Mouse (Mus musculus) layer of hippocampus, adult 18-20 months (tissue): Measurements from ENCODE around the gene Smyd3. TPM values are rescaled to one million over a fixed set of nuclear protein-coding genes. Genes with fewer than 3 reads are reported as not detected.
A peak's percentile ranks its signal among the peaks of the same experiment; 100 is the strongest.

ENCODE experiments used
- DNase-seq, 2 experiments: peaks; one replicate each; pipeline ENCODE4 v3.0.0; 2022; ENCODE audit warnings: low spot score in 2 of 2
- total RNA-seq, 2 experiments: library from RNA; stranded (reverse); gene quantifications; 2 replicates each; pipeline ENCODE4 v1.2.3; 2021

Gene Smyd3
- total RNA-seq, 2 experiments from 2014 or later = 22.4 TPM

- DNase-seq = peak in 1 of 2 experiments; percentile 73
Measured at GRCm38 (mm10) chr1:179122476-179123229, 395.2 kb downstream of the Smyd3 start.

GRCm38 (mm10) chr1:179120217-179120966 lies 397.4 kb downstream of the Smyd3 start:
- DNase-seq = no peak

- no peak for DNase-seq
Measured at GRCm38 (mm10) chr1:179118673-179119072, 399.2 kb downstream of the Smyd3 start.

GRCm38 (mm10) chr1:179116729-179117663 lies 400.8 kb downstream of the Smyd3 start:
- DNase-seq = no peak

GRCm38 (mm10) chr1:179114833-179115495 lies 402.9 kb downstream of the Smyd3 start:
- no peak for DNase-seq

- no peak for DNase-seq
Measured at GRCm38 (mm10) chr1:179114385-179114784, 403.5 kb downstream of the Smyd3 start.

GRCm38 (mm10) chr1:179108759-179109158 lies 409.1 kb downstream of the Smyd3 start:
- peak in 1 of 2 experiments; percentile 32 for DNase-seq

- DNase-seq = no peak
Measured at GRCm38 (mm10) chr1:179107761-179108694, 409.8 kb downstream of the Smyd3 start.

GRCm38 (mm10) chr1:179107211-179107610 lies 410.6 kb downstream of the Smyd3 start:
- no peak for DNase-seq

GRCm38 (mm10) chr1:179106702-179107145 lies 411.1 kb downstream of the Smyd3 start:
- no peak for DNase-seq

GRCm38 (mm10) chr1:179106103-179106701 lies 411.6 kb downstream of the Smyd3 start:
- no peak for DNase-seq

GRCm38 (mm10) chr1:179104447-179104846 lies 413.4 kb downstream of the Smyd3 start:
- DNase-seq = no peak

GRCm38 (mm10) chr1:179096993-179097392 lies 420.8 kb downstream of the Smyd3 start:
- DNase-seq = no peak

- no peak for DNase-seq
Measured at GRCm38 (mm10) chr1:179096323-179096722, 421.5 kb downstream of the Smyd3 start.

GRCm38 (mm10) chr1:179089174-179089573 lies 428.7 kb downstream of the Smyd3 start:
- DNase-seq = no peak

GRCm38 (mm10) chr1:179087033-179087998 lies 430.5 kb downstream of the Smyd3 start:
- DNase-seq = peak in 1 of 2 experiments; percentile 37

GRCm38 (mm10) chr1:179086208-179086607 lies 431.6 kb downstream of the Smyd3 start:
- DNase-seq = no peak

- no peak for DNase-seq
Measured at GRCm38 (mm10) chr1:179083098-179083497, 434.7 kb downstream of the Smyd3 start.
